Mouse (Mus musculus): ENCODE data around the gene 2310011J03Rik.
A peak's percentile ranks its signal among the peaks of the same experiment; 100 is the strongest.

Gene 2310011J03Rik

GRCm38 (mm10) chr10:80292251-80293146 lies 27.8 kb downstream of the 2310011J03Rik start, which contains the start of gene Rps15:
Rps15 (plus strand) TSS chr10:80292453.
- peak; percentile 99 for DNase-seq

GRCm38 (mm10) chr10:80288657-80289056 lies 31.7 kb downstream of the 2310011J03Rik start:
- DNase-seq: no peak

GRCm38 (mm10) chr10:80288097-80288496 lies 32.2 kb downstream of the 2310011J03Rik start:
- DNase-seq: no peak

GRCm38 (mm10) chr10:80285222-80286070 lies 34.9 kb downstream of the 2310011J03Rik start:
- no peak for DNase-seq

- DNase-seq: peak in 1 of 2 experiments; percentile 34
These were observed 37.6 kb downstream of the 2310011J03Rik start for GRCm38 (mm10) chr10:80282481-80283441.

- peak in 1 of 2 experiments; percentile 59 for DNase-seq
These were observed 38.4 kb downstream of the 2310011J03Rik start for GRCm38 (mm10) chr10:80281921-80282371.

GRCm38 (mm10) chr10:80281304-80281703 lies 39.0 kb downstream of the 2310011J03Rik start:
- no peak for DNase-seq

- DNase-seq: no peak
These were observed 41.1 kb downstream of the 2310011J03Rik start for GRCm38 (mm10) chr10:80279273-80279672.

GRCm38 (mm10) chr10:80278390-80278789 lies 41.9 kb downstream of the 2310011J03Rik start:
- no peak for DNase-seq

- DNase-seq: no peak
These were observed 44.1 kb downstream of the 2310011J03Rik start for GRCm38 (mm10) chr10:80276238-80276637.

GRCm38 (mm10) chr10:80273847-80274246 lies 46.5 kb downstream of the 2310011J03Rik start:
- DNase-seq: no peak

GRCm38 (mm10) chr10:80271870-80272585 lies 48.3 kb downstream of the 2310011J03Rik start:
- DNase-seq: no peak

- DNase-seq: no peak
These were observed 49.0 kb downstream of the 2310011J03Rik start for GRCm38 (mm10) chr10:80271186-80271843.

- peak; percentile 52 to 62 for DNase-seq
These were observed 49.6 kb downstream of the 2310011J03Rik start for GRCm38 (mm10) chr10:80270734-80271181.

GRCm38 (mm10) chr10:80270099-80270498 lies 50.2 kb downstream of the 2310011J03Rik start:
- no peak for DNase-seq
